Mouse (Mus musculus) frontal cortex, adult 2 months (tissue): Measurements from ENCODE around the gene Fchsd2. TPM values are rescaled to one million over a fixed set of nuclear protein-coding genes. Genes with fewer than 3 reads are reported as not detected.

Source experiments
- DNase-seq, 2 experiments: peaks; one replicate each; pipeline ENCODE4 v3.0.0; 2022; ENCODE audit warnings: low spot score in 1 of 2; ENCODE audit errors: extremely low spot score in 1 of 2
- polyA plus RNA-seq: library from polyadenylated mRNA; depleted of rRNA; stranded (reverse); fragments of >200 nt; gene quantifications from 2 replicates; pipeline ENCODE4 v1.2.3, GENCODE M21; 2012

Fchsd2 gene
- polyA plus RNA-seq, 1 experiment: 29.7 TPM

DNA sequence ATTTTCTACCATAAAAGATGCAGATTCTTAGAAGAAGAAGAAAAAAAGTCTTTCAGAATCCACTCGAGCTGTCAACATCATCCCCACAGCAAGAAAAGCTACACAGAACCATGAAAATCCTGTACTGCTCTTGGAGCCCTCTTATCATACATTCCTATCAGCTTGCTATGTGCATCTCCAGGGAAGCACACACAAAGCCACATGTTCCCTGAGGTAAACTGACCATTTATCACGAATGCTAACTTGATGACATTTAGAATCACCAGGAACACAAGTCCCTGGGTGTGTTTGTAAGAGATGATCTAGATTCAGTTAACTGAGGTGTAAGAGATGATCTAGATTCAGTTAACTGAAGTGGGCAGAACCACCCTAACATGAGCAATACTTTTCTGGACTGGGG is 214.2 kb downstream of the Fchsd2 start:
- DNase-seq: no peak

DNA sequence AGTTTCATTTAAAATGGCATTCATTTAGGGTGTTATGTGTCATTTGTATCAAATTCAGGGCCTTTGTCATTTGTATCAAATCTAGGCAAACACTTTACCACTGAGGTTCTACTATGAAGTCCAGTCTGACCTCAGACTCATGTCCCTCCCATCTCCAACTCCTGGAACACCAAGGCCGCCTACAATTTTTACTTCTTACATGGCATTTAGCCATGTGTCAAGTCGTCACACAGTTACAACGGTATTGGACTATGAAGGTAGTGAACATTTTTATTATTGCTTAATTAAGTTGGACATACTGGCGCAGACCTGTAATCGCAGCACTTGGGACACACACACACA is 217.3 kb downstream of the Fchsd2 start:
- DNase-seq: no peak

DNA sequence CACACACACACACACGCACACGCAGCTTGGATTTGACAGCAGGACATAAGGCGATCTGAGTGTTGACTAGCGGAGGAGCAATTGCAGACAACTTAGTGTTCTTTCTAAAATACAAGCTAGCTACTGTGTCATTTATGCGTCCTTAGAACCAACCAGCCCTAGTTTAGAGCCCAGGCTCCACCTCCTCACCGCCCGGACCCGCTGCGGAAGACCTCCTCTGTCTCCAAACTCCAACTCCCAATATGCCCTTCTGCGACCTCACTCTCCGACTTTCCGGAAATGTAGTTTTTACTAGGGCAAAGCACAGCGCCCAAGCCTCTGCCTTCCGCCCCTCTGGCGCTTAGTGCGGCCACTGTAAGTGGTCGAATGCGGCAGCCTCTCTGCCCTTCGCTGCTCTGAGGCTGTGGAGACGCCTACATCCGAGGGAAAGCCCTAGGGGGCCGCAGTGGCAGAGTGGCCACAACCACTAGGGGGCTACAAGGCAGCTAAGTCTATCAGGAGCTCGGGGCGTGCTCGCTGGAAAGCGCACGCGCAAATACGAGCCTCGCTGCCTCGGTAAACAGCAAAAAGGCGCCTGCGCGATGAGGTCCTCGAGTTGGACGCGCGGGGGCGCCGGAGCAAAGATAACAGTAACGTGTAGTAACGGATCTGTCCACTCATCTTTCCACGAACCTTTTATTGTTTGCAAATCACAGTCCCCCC is 217.8 kb downstream of the Fchsd2 start:
- DNase-seq: peak; percentile 96 to 99

DNA sequence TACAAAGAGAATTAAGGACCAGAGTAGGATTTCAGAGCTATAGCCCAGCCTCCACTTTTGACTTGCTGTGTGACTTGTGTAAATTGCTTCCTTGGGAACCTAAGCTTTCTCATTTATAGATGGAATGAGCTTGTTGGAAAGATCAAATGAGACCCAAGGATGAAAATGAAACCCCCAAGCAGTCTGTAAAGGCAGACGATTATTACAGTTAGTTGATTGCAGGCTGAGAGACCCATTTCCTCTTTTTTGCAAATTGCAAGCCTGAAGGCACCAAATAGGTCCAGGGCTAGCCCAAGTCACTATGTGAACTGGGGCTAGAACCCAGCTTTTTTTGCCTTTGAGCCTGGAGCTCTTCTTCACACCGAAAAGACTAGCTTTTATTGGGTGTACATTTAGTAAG is 218.4 kb downstream of the Fchsd2 start:
- no peak for DNase-seq

DNA sequence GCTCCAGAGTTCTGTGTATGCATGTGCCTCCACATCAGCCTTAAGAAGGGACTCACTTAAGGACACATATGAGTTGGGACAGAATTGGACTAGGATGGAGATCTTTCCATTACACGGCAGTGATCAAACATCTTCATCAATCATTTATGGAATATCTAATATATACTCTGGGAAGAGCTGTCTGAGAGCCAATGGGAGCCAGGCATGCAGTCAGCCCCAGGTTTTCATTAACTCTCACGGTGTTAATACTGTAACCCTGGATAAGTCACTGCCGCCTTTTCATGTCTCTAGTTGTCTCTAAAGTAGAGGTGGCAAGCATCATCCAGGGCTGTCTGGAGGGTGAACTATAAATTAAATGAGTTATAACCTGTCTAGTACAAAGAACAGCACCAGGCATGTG is 220.4 kb downstream of the Fchsd2 start:
- no peak for DNase-seq

DNA sequence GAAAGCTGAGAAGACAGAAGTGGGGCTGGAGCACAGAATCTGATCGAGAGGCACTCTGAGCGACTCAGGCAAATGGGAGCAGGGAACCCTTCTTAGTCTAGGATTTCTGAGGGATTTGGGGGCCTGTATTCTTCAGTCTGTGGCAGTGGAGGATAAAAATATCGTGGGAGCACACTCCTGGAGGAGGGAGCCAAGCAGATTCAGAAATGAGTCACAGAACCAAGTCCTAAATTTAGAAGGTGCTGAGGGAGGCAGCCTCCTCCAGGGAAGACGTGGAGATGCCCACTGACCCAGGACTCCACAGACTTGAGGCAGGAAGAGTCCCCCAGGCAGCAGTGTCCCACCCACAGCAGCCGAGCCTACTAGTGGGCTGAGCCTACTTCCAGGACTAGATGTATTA is 221.7 kb downstream of the Fchsd2 start:
- peak; percentile 79 to 81 for DNase-seq

DNA sequence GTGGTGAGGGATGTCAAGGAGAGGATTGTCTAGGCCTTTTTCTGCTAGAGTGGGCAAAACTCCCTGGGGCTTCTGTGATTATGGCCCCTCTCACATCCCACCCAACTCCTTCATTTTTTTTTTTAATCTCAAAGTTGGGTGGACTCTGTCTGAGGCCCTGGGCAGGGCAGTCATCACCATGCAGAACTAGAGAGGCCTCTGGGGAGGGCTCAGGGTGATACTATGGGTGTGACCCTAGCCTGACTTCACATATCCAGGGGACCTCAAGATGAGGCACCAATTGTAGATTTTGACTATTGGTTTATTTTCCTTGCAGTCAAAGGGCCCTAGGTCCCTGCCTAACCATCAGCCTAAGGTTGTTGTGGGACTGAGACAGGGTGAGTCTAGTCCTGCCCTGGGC is 223.0 kb downstream of the Fchsd2 start:
- no peak for DNase-seq

DNA sequence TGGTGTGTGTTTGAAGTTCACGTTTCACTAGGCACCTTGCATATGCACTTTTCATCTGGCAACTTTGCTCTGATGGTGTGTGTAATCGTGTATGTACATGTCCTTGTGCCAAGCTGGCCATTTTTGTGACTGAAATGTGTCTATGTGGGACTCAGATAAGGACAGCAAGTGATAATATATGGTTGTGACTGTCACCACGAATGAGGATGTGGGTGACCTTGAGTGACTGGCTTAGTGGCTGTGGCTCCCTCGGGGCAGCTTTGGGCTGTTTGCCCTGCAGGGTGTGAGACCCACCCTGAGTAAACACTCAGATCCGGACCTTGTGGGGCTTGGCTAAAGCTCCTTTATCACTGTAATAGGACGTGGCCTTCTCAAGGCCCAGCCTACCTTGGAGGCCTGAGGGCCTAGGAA is 223.9 kb downstream of the Fchsd2 start:
- DNase-seq: no peak

DNA sequence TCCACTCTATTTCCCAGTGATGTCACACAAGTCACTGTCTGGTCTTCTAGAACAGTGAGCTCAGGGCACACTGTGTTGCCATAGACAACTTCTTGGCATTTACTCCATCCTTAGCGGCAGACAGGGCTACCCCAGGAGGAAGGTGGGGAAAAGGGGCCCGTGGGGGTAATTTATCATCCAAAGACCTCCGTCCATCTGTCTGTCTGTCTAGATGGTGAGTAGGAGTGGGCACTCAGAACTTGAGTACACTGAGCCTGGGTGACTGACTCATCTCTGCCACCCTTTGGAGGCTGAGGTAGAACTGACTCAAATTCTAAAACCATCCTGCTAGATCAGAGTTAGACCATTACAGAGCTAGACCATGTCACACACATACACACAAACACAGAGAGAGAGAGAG is 224.4 kb downstream of the Fchsd2 start, which contains the start of gene Stard10:
Gene Stard10, plus strand, starts transcription at position 73 of the 400 bp plus-strand sequence.
- peak in 1 of 2 experiments; percentile 27 for DNase-seq

DNA sequence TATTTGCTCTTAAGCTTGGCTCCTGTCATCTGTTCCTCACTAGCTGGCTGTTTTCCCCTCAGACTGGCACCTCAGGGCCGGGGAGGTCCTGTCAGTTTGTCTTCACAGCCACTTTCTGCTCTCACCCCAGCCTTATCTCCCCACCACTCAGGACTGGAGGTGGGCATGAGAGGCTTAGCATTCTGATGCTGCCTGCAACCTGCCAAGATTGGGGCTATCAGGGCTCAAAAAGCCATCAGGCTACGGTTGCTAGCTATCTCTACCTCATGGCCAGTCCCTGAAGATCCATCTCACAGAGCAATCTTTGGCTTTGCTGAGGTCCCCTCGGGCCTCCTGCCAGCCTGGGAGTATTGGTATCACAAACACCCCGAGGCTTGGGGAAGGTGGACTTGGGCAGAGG is 226.2 kb downstream of the Fchsd2 start:
- DNase-seq: no peak

DNA sequence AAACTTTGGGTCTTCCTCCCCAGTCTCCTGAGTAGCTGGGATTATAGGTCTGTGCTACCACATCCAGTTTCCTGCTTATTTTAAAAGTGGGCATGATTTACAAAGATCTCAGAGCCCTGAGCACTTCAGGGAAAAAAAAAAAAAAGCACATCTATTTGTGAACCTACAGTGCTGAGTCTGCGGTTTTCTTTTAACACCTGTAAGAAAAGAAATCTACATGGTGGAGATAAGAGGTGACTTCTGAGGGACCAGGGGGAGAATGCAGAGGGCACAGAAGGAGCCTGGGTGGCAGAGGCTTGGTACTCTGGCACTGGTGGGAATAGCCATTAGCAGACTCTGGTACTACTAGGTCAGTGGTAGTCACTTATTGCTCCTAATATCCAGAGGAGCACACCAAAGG is 227.1 kb downstream of the Fchsd2 start:
- DNase-seq: no peak

DNA sequence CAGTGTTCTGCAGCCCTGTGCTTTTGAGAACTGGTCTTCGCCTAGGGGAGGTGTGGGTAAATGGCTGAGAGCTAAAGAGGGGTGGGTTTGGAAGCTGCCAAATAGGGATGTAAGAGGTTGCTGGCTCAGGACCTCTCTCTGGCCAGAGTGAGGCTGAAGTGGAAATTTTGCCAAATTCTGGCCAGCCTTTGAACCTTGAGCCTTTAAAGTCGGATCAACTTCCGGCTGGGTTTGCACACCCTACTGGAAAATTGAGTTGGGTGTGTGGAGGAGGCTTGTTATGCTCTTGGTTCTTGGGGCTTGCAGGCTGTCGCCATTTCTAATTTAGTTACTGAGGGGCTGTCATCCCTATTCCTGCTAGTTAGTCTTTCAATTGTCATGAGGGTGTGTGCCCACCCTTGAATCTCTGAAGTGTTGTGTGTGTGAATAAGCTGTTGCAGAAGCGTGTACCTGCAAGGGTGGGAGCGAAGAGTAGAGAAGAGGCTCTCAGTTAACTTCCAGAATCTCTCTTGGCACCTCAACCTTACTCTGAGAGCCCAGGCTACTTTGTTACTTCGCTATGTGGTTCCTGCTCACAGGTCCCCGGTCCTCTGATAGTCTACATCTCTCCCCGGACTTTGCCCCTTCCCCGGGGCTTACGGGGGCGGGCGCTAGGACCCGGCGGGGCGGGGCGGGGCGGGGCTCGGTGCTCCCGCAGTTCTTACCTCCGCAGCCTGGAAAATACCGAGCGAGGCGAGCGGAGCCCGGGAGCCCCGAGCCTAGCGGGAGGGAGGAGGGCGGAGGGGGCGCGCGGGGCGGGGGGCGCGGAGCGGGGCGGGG is 227.9 kb downstream of the Fchsd2 start:
- peak in 1 of 2 experiments; percentile 28 for DNase-seq

DNA sequence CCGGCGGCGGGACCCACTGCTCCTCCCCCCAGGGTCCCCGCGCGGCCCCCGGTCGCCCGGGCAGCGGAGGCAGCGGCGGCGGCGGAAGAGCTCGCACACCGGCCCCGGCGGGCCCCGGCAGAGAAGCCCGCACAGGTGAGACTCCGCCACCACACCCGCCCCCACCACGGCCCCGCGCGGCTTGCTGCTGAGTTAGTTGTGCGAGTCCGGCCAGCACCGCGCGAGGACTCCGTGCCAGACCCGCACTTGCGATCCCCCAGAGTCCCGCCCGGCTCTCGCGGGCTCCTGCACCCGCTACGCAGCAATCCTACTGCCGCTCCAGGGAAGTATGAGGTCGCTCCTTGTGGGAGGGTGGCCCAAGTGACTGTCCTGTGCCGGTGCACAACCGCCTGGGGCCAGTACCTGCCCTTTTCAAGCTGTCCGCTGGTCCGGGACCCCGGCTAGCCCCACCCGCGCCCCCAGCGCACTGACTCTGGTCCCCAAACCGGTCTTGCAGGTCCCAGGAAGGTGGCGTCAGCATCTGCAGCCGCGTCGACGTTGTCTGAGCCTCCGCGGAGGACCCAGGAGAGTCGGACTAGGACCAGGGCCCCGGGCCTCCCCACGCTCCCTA is 228.7 kb downstream of the Fchsd2 start:
- no peak for DNase-seq

DNA sequence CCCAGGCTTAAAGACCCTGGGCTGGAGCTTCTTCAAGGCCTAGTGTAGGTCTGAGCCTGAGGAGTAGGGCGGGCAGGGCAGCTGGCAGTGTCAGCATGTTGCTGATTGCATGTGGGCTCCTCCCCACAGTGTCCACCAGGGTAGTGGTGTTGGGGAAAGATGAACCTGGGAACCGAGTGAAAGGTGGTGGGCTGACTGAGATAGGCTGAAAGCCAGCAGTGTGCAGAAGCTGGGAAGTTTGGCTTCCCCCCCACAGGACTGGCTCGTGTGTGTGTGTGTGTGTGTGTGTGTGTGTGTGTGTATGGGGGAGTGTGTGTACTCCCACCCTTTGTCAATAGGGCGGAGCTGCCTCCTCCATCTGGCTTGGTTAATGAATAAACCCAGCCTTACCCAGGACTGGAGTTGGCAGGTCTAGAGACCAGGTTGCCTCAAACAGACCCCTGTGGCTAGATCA is 230.5 kb downstream of the Fchsd2 start:
- no peak for DNase-seq

DNA sequence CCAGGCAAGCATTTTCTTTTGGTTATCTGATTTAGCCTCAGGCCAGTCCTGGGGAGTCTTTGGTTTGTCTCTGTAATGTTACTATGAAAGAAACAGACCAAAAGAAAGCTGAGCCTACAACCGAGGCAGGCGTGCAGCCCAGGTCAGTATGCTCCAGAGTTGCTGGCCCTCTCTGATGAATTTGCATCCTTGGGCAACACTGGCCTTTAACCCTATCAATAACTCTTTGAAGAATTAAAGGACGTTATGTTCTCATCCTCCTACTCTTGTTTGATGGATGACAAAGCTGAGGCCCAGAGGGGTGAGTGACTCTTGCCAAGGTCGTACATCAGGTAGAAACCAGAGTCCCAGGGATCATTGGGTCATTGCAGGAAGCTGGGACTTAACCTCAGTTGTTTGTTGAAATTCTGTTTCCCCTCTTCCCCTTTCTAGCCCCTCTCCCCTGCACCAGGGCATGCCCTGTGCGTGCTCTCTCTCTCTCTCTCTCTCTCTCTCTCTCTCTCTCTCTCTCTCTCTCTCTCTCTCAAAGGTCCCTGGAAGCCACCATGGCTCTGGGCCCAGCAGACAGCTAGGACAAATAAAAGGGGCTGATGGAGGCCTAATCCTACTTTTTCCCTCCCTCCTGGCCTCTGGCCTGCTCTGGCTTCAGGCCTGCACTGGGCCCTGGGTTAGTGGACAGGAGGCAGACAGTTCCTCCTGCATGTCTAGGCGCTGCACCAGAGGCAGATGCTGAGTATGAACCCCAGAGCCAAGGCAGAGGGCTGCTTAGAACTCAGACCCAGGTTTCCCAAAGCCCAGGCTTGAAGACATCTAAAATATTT is 231.7 kb downstream of the Fchsd2 start:
- no peak for DNase-seq

DNA sequence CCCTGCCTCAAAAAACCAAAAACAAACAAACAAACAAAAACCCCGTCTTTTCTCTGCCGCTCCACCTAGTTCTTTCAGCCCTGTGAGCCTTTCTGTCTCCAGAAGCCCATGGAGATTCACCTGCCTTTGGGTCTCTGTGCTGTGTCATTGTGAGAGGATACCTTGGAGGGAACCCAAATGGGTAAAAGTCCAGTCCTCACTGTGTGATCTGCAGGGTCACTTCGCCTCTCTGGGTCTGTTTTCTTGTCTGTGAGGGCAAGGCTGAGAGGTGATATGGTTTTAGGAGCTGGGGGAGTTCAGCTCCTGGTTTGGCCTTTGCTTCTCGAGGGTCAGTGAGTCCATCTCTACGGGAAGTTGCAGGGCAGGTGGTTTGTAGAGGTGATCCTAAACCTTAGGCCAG is 233.3 kb downstream of the Fchsd2 start:
- no peak for DNase-seq

DNA sequence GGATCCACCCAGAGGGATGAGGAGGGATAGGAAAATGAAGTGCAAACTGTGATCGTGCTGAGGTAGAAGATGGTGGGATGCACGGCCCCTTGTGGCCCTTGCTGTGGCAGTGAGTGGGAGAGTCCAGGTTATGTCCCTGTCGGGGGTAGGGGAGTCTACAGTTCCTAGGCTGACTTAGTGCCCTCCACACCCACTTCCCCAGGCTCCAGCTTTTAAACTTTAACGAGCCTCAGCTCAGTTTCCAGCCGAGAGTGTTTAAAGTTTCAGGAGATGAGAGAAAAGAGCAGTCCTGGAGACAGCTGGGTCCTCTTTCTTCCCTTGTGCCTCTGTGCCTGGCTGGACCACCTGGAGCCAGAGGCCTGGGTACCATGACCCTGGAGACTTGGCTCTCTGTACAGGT is 234.6 kb downstream of the Fchsd2 start:
- DNase-seq: no peak

DNA sequence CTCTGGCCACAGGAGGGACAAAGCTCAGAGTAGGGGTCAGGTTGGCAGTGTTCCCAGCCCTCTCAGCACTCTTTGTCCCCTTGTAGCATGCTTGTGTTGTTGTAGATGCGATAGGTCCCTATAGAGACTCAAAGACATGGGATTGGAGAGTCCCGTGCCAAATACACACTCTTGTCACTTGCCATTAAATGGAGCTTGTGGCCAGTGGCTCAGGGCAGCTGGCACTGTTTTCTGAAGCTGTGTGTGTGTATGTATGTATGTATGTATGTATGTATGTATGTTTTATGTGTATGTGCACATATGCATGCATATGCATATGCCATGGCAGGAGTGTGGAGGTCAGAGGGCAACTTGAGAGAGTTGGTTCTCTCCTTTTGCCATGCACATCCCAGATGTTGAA is 235.1 kb downstream of the Fchsd2 start:
- no peak for DNase-seq

DNA sequence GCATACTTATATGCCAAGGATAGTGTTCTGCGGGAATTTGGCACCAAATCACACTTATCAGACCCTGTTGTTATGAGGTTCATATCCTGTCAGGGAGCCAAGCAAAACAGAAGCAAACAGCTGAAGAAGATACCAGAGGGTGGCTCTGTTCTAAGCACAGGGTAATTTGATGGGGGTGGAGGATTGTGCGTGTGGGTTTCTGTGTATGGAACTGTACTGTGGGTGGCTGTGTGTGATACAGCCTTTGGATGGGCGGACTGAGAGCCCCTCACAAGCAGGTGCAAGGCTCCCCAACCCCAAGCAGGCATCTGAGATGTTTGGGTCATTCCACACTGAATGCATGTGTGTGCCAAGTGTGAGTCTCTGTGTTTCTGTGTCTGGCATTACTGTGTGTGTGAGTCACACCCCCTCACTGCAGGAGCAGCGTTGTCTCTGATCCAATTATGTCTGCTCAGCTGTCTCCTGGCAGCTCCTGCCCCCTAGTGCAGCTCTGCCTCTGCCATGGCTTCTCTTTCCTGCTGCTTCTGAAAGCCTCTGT is 236.0 kb downstream of the Fchsd2 start:
- peak; percentile 62 to 81 for DNase-seq

DNA sequence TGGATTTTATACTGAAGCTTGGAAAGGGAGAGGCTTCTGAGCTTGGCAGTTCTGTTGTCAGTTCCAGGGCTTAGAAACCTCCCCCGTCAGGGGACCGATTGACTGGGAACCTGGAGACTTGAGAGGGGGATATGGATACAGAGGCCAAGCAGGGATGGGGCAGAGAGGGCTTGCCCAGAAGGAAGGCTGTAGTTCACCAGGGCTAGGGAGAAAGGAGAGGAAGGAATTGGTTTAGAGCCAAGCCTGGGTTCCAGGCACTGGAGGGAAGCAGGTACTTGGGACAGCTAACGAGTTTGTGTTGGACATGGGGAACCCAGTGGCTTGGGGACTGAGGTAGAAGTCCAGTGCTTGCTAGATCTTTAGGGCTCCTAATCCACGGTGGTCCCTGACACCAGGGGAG is 236.9 kb downstream of the Fchsd2 start:
- no peak for DNase-seq
